Mouse (Mus musculus) forebrain, embryonic 16.5 days (tissue): ENCODE results near the gene Ddx19b. TPM values are rescaled to one million over a fixed set of nuclear protein-coding genes. Genes with fewer than 3 reads are reported as not detected.

Source experiments
- ATAC-seq: fragments of 200-750 bp; cut with Nextera tagmentation; 2 replicates; pipeline ENCODE4 v1.8.0; 2017; ENCODE audit warnings: mild to moderate bottlenecking, moderate library complexity
- H3K27ac ChIP-seq: fragments of 300-500 bp; sonication (generic); 2 replicates; pipeline ENCODE4 v1.5.1; 2014; ENCODE audit warnings: low read length, control low read depth
- H3K27me3 ChIP-seq: fragments of 300-500 bp; sonication (generic); replicated peaks from 2 replicates; pipeline ENCODE4 v1.6.1; 2014; ENCODE audit warnings: low read length; ENCODE audit not compliant: control insufficient read depth, insufficient read depth
- H3K36me3 ChIP-seq: fragments of 300-500 bp; sonication (generic); 2 replicates; pipeline ENCODE4 v1.6.1; 2014; ENCODE audit not compliant: control insufficient read depth, insufficient read depth
- H3K4me1 ChIP-seq: fragments of 300-500 bp; sonication (generic); replicated peaks from 2 replicates; pipeline ENCODE4 v1.6.1; 2014; ENCODE audit warnings: low read length; ENCODE audit not compliant: control insufficient read depth, insufficient read depth
- H3K4me2 ChIP-seq: fragments of 300-500 bp; sonication (generic); 2 replicates; pipeline ENCODE4 v1.6.1; 2014; ENCODE audit warnings: mild to moderate bottlenecking, low read length, control low read depth
- H3K4me3 ChIP-seq: fragments of 300-500 bp; sonication (generic); replicated peaks from 2 replicates; pipeline ENCODE4 v1.5.1; 2014; ENCODE audit warnings: mild to moderate bottlenecking, low read length, control low read depth
- H3K9ac ChIP-seq: fragments of 300-500 bp; sonication (generic); replicated peaks from 2 replicates; pipeline ENCODE4 v1.6.1; 2014; ENCODE audit warnings: low read depth, low read length, control low read depth
- H3K9me3 ChIP-seq: fragments of 300-500 bp; sonication (generic); 2 replicates; pipeline ENCODE4 v1.6.1; 2016; ENCODE audit warnings: low read length; ENCODE audit not compliant: control insufficient read depth
- WGBS: fragments of 180-500 bp; shearing (Covaris S2); extraction: QIAGEN DNeasy Blood & Tissue Kit; methylation state at CpG from one replicate; pipeline ENCODE4 v1.1.7; 2014; 5-methylcytosine and 5-hydroxymethylcytosine counted together
- polyA plus RNA-seq: library from polyadenylated mRNA; unstranded; fragments of >200 nt; fragmentation: Nextera tagmentation; extraction: Ambion mirVana; gene quantifications from 2 replicates; pipeline ENCODE4 v1.2.1, GENCODE M21; 2015

Ddx19b gene
- polyA plus RNA-seq, 1 experiment from 2014 or later: 10.2 TPM

- Histone ChIP-seq H3K36me3 (no peaks in the 10 kb centered on the region), H3K9ac (peak overlapping the region; percentile 80), H3K27me3 (no peaks in the 10 kb centered on the region), H3K27ac (peak overlapping the region; percentile 90), H3K9me3 (no peaks in the 10 kb centered on the region), H3K4me2 (peak overlapping the region; percentile 79), H3K4me3 (peak overlapping the region; percentile 78), H3K4me1 (peaks cover 25% of the 10 kb centered on the region)
- WGBS: 1% methylated on average over 14 of the region's 14 CpGs
- no peak for ATAC-seq
Measured at GRCm38 (mm10) chr8:111061688-111062071, 30.1 kb upstream of the Ddx19b start.

GRCm38 (mm10) chr8:111058946-111059572 is 27.5 kb upstream of the Ddx19b start:
- Histone ChIP-seq H3K4me3 (no peak overlapping the region), H3K9me3 (no peaks in the 10 kb centered on the region)
- 64% methylated on average over 2 of the region's 2 CpGs for WGBS

GRCm38 (mm10) chr8:111056691-111057293 is 25.2 kb upstream of the Ddx19b start:
- Histone ChIP-seq H3K27ac (peak overlapping the region; percentile 58), H3K9me3 (no peaks in the 10 kb centered on the region), H3K27me3 (no peaks in the 10 kb centered on the region), H3K9ac (peak overlapping the region; percentile 74), H3K36me3 (peaks cover 16% of the 10 kb centered on the region), H3K4me3 (peak overlapping the region; percentile 76), H3K4me2 (peak overlapping the region; percentile 98), H3K4me1 (peaks cover 22% of the 10 kb centered on the region)
- peak; percentile 63 for ATAC-seq
- under 1% methylated on average over 49 of the region's 63 CpGs for WGBS

More at GRCm38 (mm10) chr8:111058946-111059572, 27.5 kb upstream of the Ddx19b start:
- peaks cover 4% of the 10 kb centered on the region; the same call in 1 of the 2 replicates for H3K36me3 ChIP-seq
- H3K9ac ChIP-seq: no peak overlapping the region
- no peak overlapping the region for H3K27ac ChIP-seq
- ATAC-seq: no peak
- no peaks in the 10 kb centered on the region for H3K27me3 ChIP-seq
- no peak overlapping the region for H3K4me2 ChIP-seq
- H3K4me1 ChIP-seq: peaks cover 25% of the 10 kb centered on the region

GRCm38 (mm10) chr8:111056158-111056663 is 24.7 kb upstream of the Ddx19b start, which contains the start of gene Exosc6:
Gene Exosc6 (plus strand): TSS chr8:111056339.
- Histone ChIP-seq H3K27ac (peak within 1 kb of the TSS; percentile 58), H3K4me2 (peak within 1 kb of the TSS; percentile 98), H3K4me3 (peak within 1 kb of the TSS; percentile 76), H3K9me3 (no peaks in the 10 kb centered on the region), H3K9ac (peak within 1 kb of the TSS; percentile 74), H3K4me1 (peaks cover 18% of the 10 kb centered on the region), H3K27me3 (no peaks in the 10 kb centered on the region), H3K36me3 (peaks cover 18% of the 10 kb centered on the region)
- WGBS: under 1% methylated on average over 49 of the region's 68 CpGs
- peak; percentile 98 for ATAC-seq

GRCm38 (mm10) chr8:111055661-111056060 is 24.1 kb upstream of the Ddx19b start:
- WGBS: 62% methylated on average over 2 of the region's 2 CpGs

GRCm38 (mm10) chr8:111055031-111055634 is 23.6 kb upstream of the Ddx19b start:
- Histone ChIP-seq H3K9me3 (no peaks in the 10 kb centered on the region), H3K4me2 (no peak overlapping the region), H3K9ac (no peak overlapping the region), H3K27ac (no peak overlapping the region), H3K27me3 (no peaks in the 10 kb centered on the region), H3K36me3 (peaks cover 25% of the 10 kb centered on the region), H3K4me3 (no peak overlapping the region), H3K4me1 (peaks cover 15% of the 10 kb centered on the region)
- WGBS: 90% methylated on average over 17 of the region's 17 CpGs
- ATAC-seq: no peak

More at GRCm38 (mm10) chr8:111055661-111056060, 24.1 kb upstream of the Ddx19b start:
- H3K9me3 ChIP-seq: no peaks in the 10 kb centered on the region
- H3K27ac ChIP-seq: no peak overlapping the region
- H3K4me2 ChIP-seq: no peak overlapping the region
- H3K4me1 ChIP-seq: peaks cover 15% of the 10 kb centered on the region
- H3K36me3 ChIP-seq: peaks cover 20% of the 10 kb centered on the region
- H3K27me3 ChIP-seq: no peaks in the 10 kb centered on the region
- ATAC-seq: peak; percentile 8; the same call in 1 of the 2 replicates
- H3K9ac ChIP-seq: no peak overlapping the region
- no peak overlapping the region for H3K4me3 ChIP-seq

- no peak for ATAC-seq
- Histone ChIP-seq H3K4me3 (no peak overlapping the region), H3K9me3 (no peaks in the 10 kb centered on the region), H3K27ac (no peak overlapping the region), H3K27me3 (no peaks in the 10 kb centered on the region), H3K4me1 (peaks cover 15% of the 10 kb centered on the region), H3K36me3 (peaks cover 36% of the 10 kb centered on the region), H3K4me2 (no peak overlapping the region), H3K9ac (no peak overlapping the region)
- 94% methylated on average over 12 of the region's 12 CpGs for WGBS
Measured at GRCm38 (mm10) chr8:111053827-111054518, 22.4 kb upstream of the Ddx19b start.

- no peak for ATAC-seq
- Histone ChIP-seq H3K27ac (no peak overlapping the region), H3K9ac (no peak overlapping the region), H3K36me3 (peaks cover 76% of the 10 kb centered on the region), H3K4me3 (no peak overlapping the region), H3K27me3 (no peaks in the 10 kb centered on the region), H3K4me1 (no peaks in the 10 kb centered on the region), H3K9me3 (no peaks in the 10 kb centered on the region), H3K4me2 (no peak overlapping the region)
- WGBS: 96% methylated on average over 7 of the region's 7 CpGs
Measured at GRCm38 (mm10) chr8:111049106-111049505, 17.6 kb upstream of the Ddx19b start.

GRCm38 (mm10) chr8:111048694-111049093 is 17.1 kb upstream of the Ddx19b start:
- H3K36me3 ChIP-seq: peaks cover 76% of the 10 kb centered on the region
- no peak overlapping the region for H3K9ac ChIP-seq
- H3K4me3 ChIP-seq: no peak overlapping the region
- no peaks in the 10 kb centered on the region for H3K9me3 ChIP-seq
- 99% methylated on average over 2 of the region's 2 CpGs for WGBS
- no peaks in the 10 kb centered on the region for H3K27me3 ChIP-seq
- no peak overlapping the region for H3K4me2 ChIP-seq
- no peak overlapping the region for H3K27ac ChIP-seq
- H3K4me1 ChIP-seq: no peaks in the 10 kb centered on the region
- ATAC-seq: no peak
